Mouse (Mus musculus) NIH3T3 (cell line): ENCODE results near the gene Gpr15.

Experiments
- DNase-seq: peaks from one replicate; pipeline ENCODE4 v3.0.0-alpha.2; 2012; ENCODE audit warnings: low read depth

Gpr15 gene

GRCm38 (mm10) chr16:58718666-58719120, at the start of gene Gpr15:
Gpr15 (minus strand) TSS chr16:58719070.
- no peak for DNase-seq

GRCm38 (mm10) chr16:58763076-58763475, 44.2 kb upstream of the Gpr15 start, which contains the start of gene Olfr172:
Olfr172 (minus strand) TSS chr16:58763176.
- no peak for DNase-seq

DNA sequence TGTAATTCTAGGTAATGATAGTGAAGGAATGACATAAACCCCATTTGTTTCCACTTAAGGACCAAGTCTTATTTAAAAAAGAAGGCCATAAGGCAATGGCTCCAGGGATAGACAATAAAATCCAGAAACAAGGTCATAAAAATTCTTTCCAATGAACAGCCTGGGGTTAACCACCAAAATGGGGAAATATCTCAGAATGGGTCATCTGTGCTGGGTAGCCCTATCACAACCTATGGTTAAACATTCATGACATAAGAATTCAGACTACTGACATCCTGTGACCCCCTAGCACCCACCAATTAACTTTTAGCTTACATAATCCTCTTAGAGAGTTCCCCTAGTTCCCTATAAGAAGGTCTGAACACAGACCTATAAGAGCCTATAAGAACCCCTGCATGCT, 37.3 kb upstream of the Gpr15 start:
- DNase-seq: no peak

DNA sequence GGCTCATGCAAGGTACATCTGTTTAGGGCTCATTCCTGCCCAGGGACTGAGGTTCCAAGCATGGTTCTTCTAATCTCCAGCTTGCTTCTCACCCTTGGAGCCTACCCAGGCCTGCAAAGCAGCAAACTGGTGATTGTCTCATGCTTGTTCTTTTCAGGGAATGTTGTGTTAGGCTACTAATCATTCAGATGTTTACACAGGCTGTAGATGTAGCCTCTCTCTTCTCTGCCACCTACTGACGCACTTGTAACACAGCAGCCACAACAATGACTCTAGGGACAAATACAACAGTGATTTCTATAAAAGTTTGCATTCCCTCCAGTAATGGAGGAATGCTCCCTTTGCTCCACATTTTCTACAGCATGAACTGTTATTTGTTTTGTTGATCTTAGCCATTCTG, 32.4 kb upstream of the Gpr15 start:
- peak; percentile 39 for DNase-seq

- DNase-seq: peak; percentile 4
Measured at GRCm38 (mm10) chr16:58746715-58747114, 27.8 kb upstream of the Gpr15 start.

DNA sequence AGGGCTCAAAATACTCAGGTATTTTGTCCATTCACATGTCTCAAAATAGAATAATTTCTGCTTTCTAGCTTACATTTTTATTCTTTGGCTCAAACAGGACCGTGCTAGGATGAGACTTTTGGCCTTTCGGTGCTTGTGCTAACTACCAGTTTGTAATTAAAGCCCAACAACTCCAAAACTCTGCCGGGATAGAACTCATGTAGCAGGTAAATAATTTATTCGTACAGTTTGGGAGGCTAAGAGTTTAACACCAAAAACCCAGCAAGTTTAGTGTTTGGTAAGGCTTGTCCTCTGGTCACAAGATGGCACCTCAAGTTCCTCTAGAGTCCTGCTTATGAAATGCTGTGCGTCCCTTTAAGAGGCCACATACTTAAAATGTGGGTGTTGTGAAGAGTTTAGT, 21.9 kb upstream of the Gpr15 start:
- DNase-seq: no peak

GRCm38 (mm10) chr16:58738800-58739199, 19.9 kb upstream of the Gpr15 start:
- no peak for DNase-seq

DNA sequence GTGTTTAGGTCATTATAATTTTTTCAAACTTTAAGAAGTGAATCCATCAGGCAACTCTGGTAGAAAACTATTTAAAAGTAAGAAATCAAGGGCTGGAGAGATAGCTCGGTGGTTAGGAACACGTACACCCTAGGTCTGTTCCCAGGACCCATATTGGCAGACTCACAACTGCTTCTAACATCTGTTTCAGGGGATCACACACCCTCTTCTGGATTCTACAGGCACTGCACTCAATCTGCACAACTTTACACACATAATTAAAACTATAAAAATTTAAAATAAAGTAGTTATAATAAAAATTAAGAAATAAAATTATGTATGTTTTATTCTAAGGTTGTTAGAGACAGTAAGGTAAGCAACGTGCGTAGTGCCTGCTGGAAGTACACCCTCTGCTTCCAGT, 19.3 kb upstream of the Gpr15 start:
- peak; percentile 17 for DNase-seq

DNA sequence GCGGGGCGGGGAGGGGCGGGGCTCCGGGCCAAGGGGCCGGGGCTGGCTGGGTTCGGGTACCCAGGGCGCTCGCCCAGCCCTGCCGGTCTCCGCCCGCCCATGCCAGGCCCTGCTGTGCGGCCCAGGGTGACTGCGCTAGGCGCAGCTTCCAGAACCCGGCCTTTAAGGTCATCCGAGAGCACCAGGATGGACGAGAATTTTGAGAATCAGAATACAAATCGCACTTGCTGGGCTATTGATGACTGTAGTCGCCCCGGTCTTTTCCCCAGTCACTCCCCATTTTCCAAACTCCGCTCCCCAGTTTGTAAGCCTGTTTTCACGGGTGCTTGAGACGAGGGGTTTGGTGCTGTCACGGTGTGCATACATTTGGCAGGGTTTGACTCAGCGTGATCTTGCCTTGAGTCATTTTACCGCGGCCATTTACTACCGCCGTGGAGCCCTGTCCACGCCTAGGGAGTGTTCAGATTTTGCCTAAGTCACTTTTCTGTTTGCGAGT, 9.4 kb upstream of the Gpr15 start:
- DNase-seq: peak; percentile 55

DNA sequence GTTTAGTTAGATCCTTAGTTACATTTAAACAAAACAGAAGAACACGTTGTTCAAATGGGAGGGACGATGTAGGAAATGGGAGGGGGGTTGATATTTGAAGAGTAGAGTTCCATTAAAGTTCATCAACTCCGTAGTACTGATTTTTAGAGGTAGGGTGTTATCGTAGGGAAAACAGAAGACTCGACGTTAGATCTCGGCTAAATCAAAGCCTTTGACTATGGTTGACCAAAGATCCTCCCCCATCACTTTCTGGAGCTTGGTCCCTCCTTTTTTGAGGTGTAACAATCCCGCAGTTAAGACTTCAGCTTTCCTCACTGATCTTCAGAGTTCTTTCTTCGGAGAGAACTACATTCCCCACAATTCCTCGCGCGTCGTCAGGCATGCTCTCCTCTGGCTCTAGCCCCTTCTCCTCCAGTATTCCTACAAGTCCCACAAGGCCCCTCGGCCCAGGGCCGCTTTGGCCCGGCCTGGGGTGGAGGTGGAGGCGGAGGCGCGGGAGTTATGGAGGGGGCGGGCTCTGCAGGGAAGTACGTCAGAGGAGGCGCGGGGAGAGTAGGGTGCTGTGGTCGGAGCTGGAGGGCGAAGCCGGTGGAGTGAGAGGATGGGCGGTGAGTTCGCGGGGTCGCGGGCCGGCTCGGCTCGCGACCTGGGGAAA, 8.7 kb upstream of the Gpr15 start, which contains the start of gene Cldnd1:
Gene Cldnd1, plus strand, starts transcription at position 434 of the 655 bp plus-strand sequence.
- peak; percentile 97 for DNase-seq

GRCm38 (mm10) chr16:58726680-58727476, 8.0 kb upstream of the Gpr15 start:
- no peak for DNase-seq

GRCm38 (mm10) chr16:58722292-58722691, 3.4 kb upstream of the Gpr15 start:
- DNase-seq: no peak

DNA sequence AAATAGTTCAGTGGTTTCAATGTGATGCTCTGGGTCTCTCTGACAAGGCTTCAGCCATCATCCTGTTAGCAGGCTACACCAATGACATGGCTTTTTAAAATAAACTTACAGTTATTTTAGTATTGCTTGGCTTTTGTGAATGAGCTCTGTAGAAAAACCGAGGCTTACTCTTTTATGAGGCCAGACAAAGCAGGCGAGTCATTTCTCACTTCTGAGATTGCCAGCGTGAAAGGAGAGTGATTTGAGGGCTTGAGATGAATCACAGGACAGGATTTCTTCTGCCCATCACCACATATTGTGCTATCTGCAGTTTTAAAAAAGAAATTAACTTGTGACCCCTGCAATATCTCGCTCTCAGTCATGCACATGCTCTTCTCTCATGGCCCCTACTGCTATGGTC, 3.9 kb downstream of the Gpr15 start:
- peak; percentile 11 for DNase-seq

DNA sequence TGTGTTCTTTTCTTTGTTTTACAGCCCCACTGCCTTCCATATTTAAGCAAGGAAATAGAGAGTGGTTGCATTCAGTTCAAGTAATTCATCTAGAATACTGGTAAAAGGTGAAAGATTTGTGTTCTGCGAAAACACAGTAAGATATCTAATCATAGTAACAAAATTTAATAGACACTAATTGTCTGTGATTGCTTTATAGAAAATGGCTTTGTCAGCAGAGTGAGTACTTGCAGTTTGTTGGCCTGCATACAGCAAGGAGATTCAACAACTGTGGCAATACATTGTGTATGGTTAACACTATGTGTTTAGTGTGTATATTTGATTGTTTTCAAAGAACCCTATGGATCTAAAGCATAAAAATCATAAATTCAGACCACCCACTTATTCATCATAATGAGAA, 5.7 kb downstream of the Gpr15 start:
- DNase-seq: no peak

GRCm38 (mm10) chr16:58712221-58712620, 6.6 kb downstream of the Gpr15 start:
- DNase-seq: peak; percentile 33

- no peak for DNase-seq
Measured at GRCm38 (mm10) chr16:58709536-58709935, 9.3 kb downstream of the Gpr15 start.

GRCm38 (mm10) chr16:58708601-58709475, 10.0 kb downstream of the Gpr15 start:
- no peak for DNase-seq

DNA sequence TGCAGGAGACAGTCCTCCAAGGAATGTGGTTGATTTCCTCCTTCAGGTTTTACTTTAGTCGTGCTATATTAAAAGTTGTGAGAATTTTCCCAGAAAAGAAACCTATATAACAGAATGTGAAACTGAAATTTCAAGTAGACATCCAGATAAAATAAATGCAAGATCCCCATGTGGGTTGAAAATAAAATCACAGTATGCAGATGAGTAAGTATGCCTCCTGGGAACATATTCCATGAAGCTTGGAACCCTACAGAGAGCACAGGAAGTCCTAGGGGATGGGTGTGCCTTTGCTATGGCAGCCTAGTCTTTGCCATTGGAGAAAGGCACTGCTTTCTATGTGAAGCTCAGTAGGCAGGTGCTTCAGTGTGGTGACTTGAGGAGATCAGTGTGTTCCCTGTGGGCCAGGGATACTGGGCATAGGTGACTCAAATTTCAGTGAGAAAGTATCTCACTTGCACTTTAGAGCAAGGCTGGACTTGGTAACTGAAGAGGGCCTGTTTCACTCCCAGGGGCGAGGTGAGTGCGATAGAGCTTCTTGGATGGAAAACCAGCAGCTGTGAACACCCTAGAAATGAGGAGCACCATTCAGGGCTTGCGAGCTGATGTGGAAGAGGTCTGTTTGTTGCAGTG, 11.5 kb downstream of the Gpr15 start:
- no peak for DNase-seq

GRCm38 (mm10) chr16:58704999-58705398, 13.9 kb downstream of the Gpr15 start:
- DNase-seq: no peak

- peak; percentile 59 for DNase-seq
Measured at GRCm38 (mm10) chr16:58703382-58704124, 15.3 kb downstream of the Gpr15 start.
